Mouse (Mus musculus) forebrain, embryonic 15.5 days (tissue): ENCODE results near the gene Slc25a18. TPM values are rescaled to one million over a fixed set of nuclear protein-coding genes. Genes with fewer than 3 reads are reported as not detected.

Source experiments
- ATAC-seq: fragments of 200-750 bp; cut with Nextera tagmentation; replicated peaks from 2 replicates; pipeline ENCODE4 v1.8.0; 2017; ENCODE audit warnings: mild to moderate bottlenecking, moderate TSS enrichment, moderate library complexity
- H3K27ac ChIP-seq: fragments of 300-500 bp; sonication (generic); replicated peaks from 2 replicates; pipeline ENCODE4 v1.5.1; 2015; ENCODE audit warnings: mild to moderate bottlenecking, inconsistent platforms
- H3K27me3 ChIP-seq: fragments of 300-500 bp; sonication (generic); 2 replicates; pipeline ENCODE4 v1.6.1; 2015; ENCODE audit warnings: inconsistent platforms
- H3K36me3 ChIP-seq: fragments of 300-500 bp; sonication (generic); 2 replicates; pipeline ENCODE4 v1.6.1; 2015; ENCODE audit warnings: mild to moderate bottlenecking, inconsistent platforms
- H3K4me1 ChIP-seq: fragments of 300-500 bp; sonication (generic); 2 replicates; pipeline ENCODE4 v1.6.1; 2015; ENCODE audit warnings: inconsistent platforms
- H3K4me2 ChIP-seq: fragments of 300-500 bp; sonication (generic); replicated peaks from 2 replicates; pipeline ENCODE4 v1.6.1; 2015; ENCODE audit warnings: mild to moderate bottlenecking, inconsistent platforms
- H3K4me3 ChIP-seq: fragments of 300-500 bp; sonication (generic); 2 replicates; pipeline ENCODE4 v1.5.1; 2015; ENCODE audit warnings: mild to moderate bottlenecking, inconsistent platforms
- H3K9ac ChIP-seq: fragments of 300-500 bp; sonication (generic); replicated peaks from 2 replicates; pipeline ENCODE4 v1.6.1; 2015; ENCODE audit warnings: mild to moderate bottlenecking, inconsistent platforms
- H3K9me3 ChIP-seq: fragments of 300-500 bp; sonication (generic); 2 replicates; pipeline ENCODE4 v1.6.1; 2016; ENCODE audit warnings: inconsistent platforms
- WGBS: fragments of 180-500 bp; shearing (Covaris S2); methylation state at CpG from one replicate; pipeline ENCODE4 v1.1.7; 2015; ENCODE audit warnings: mixed read lengths; 5-methylcytosine and 5-hydroxymethylcytosine counted together
- polyA plus RNA-seq: library from polyadenylated mRNA; unstranded; fragments of >200 nt; fragmentation: Nextera tagmentation; extraction: Ambion mirVana; gene quantifications from 2 replicates; pipeline ENCODE4 v1.2.1, GENCODE M21; 2015

The Slc25a18 gene
- 1.3 and 3.2 TPM in 2 replicates for polyA plus RNA-seq

GRCm38 (mm10) chr6:120773149-120773628 is at the start of gene Slc25a18:
Gene Slc25a18 (plus strand): TSS chr6:120773578.
- H3K9me3 ChIP-seq: no peaks in the 10 kb centered on the region
- H3K4me2 ChIP-seq: no peak within 1 kb of the TSS
- H3K36me3 ChIP-seq: no peaks in the 10 kb centered on the region
- peak; percentile 88 for ATAC-seq
- 10% methylated on average over 5 of the region's 5 CpGs for WGBS
- no peak within 1 kb of the TSS for H3K4me3 ChIP-seq
- H3K9ac ChIP-seq: no peak within 1 kb of the TSS
- peak within 1 kb of the TSS; percentile 77 for H3K27ac ChIP-seq
- peaks cover 25% of the 10 kb centered on the region for H3K4me1 ChIP-seq
- H3K27me3 ChIP-seq: no peaks in the 10 kb centered on the region

- H3K27ac ChIP-seq: no peak overlapping the region
- no peaks in the 10 kb centered on the region for H3K36me3 ChIP-seq
- no peaks in the 10 kb centered on the region for H3K9me3 ChIP-seq
- no peak overlapping the region for H3K9ac ChIP-seq
- no peak overlapping the region for H3K4me2 ChIP-seq
- 44% methylated on average over 2 of the region's 2 CpGs for WGBS
- no peak for ATAC-seq
- no peaks in the 10 kb centered on the region for H3K27me3 ChIP-seq
- H3K4me3 ChIP-seq: no peak overlapping the region
- H3K4me1 ChIP-seq: no peaks in the 10 kb centered on the region
These were observed 47.4 kb upstream of the Slc25a18 start for GRCm38 (mm10) chr6:120725986-120726385.

GRCm38 (mm10) chr6:120736011-120736410 is 37.4 kb upstream of the Slc25a18 start:
- 87% methylated on average over 3 of the region's 3 CpGs for WGBS
- Histone ChIP-seq H3K9me3 (no peaks in the 10 kb centered on the region), H3K27me3 (no peaks in the 10 kb centered on the region), H3K4me1 (no peaks in the 10 kb centered on the region), H3K36me3 (peaks cover 14% of the 10 kb centered on the region; the same call in 1 of the 2 replicates), H3K4me3 (no peak overlapping the region), H3K4me2 (no peak overlapping the region), H3K9ac (no peak overlapping the region), H3K27ac (no peak overlapping the region)
- ATAC-seq: no peak

GRCm38 (mm10) chr6:120736566-120736965 is 36.8 kb upstream of the Slc25a18 start:
- Histone ChIP-seq H3K9ac (no peak overlapping the region), H3K9me3 (no peaks in the 10 kb centered on the region), H3K4me1 (no peaks in the 10 kb centered on the region), H3K4me3 (no peak overlapping the region), H3K36me3 (peaks cover 14% of the 10 kb centered on the region; the same call in 1 of the 2 replicates), H3K4me2 (no peak overlapping the region), H3K27ac (no peak overlapping the region), H3K27me3 (no peaks in the 10 kb centered on the region)
- WGBS: 80% methylated on average over 3 of the region's 3 CpGs
- ATAC-seq: peak; percentile 83

GRCm38 (mm10) chr6:120743130-120743529 is 30.2 kb upstream of the Slc25a18 start:
- Histone ChIP-seq H3K4me2 (no peak overlapping the region), H3K9ac (no peak overlapping the region)
- WGBS: 81% methylated on average over 2 of the region's 2 CpGs

GRCm38 (mm10) chr6:120744266-120744665 is 29.1 kb upstream of the Slc25a18 start:
- Histone ChIP-seq H3K27me3 (no peaks in the 10 kb centered on the region), H3K27ac (no peak overlapping the region), H3K4me1 (no peaks in the 10 kb centered on the region), H3K4me2 (no peak overlapping the region), H3K9ac (no peak overlapping the region), H3K9me3 (no peaks in the 10 kb centered on the region), H3K36me3 (no peaks in the 10 kb centered on the region), H3K4me3 (no peak overlapping the region)
- ATAC-seq: no peak
- WGBS: 91% methylated on average over 7 of the region's 7 CpGs

More at GRCm38 (mm10) chr6:120743130-120743529, 30.2 kb upstream of the Slc25a18 start:
- H3K4me3 ChIP-seq: no peak overlapping the region
- H3K9me3 ChIP-seq: no peaks in the 10 kb centered on the region
- H3K36me3 ChIP-seq: peaks cover 7% of the 10 kb centered on the region; the same call in 1 of the 2 replicates
- no peak for ATAC-seq
- H3K4me1 ChIP-seq: no peaks in the 10 kb centered on the region
- no peaks in the 10 kb centered on the region for H3K27me3 ChIP-seq
- no peak overlapping the region for H3K27ac ChIP-seq

GRCm38 (mm10) chr6:120746416-120746815 is 27.0 kb upstream of the Slc25a18 start:
- Histone ChIP-seq H3K27ac (no peak overlapping the region), H3K4me2 (no peak overlapping the region), H3K27me3 (no peaks in the 10 kb centered on the region), H3K9me3 (no peaks in the 10 kb centered on the region), H3K4me3 (no peak overlapping the region), H3K36me3 (peaks cover 3% of the 10 kb centered on the region; the same call in 1 of the 2 replicates), H3K9ac (no peak overlapping the region), H3K4me1 (no peaks in the 10 kb centered on the region)
- WGBS: 95% methylated on average over 2 of the region's 2 CpGs
- no peak for ATAC-seq

GRCm38 (mm10) chr6:120761151-120761550 is 12.2 kb upstream of the Slc25a18 start:
- no peak for ATAC-seq
- no peak overlapping the region for H3K4me2 ChIP-seq
- no peaks in the 10 kb centered on the region for H3K9me3 ChIP-seq
- H3K36me3 ChIP-seq: peaks cover 52% of the 10 kb centered on the region
- no peak overlapping the region for H3K4me3 ChIP-seq
- H3K9ac ChIP-seq: no peak overlapping the region
- 85% methylated on average over 2 of the region's 2 CpGs for WGBS
- H3K4me1 ChIP-seq: no peaks in the 10 kb centered on the region
- H3K27ac ChIP-seq: no peak overlapping the region
- H3K27me3 ChIP-seq: no peaks in the 10 kb centered on the region

- Histone ChIP-seq H3K4me3 (no peak overlapping the region), H3K4me1 (peaks cover 25% of the 10 kb centered on the region), H3K9me3 (no peaks in the 10 kb centered on the region), H3K9ac (no peak overlapping the region), H3K36me3 (peaks cover 11% of the 10 kb centered on the region; the same call in 1 of the 2 replicates), H3K27me3 (no peaks in the 10 kb centered on the region), H3K27ac (no peak overlapping the region), H3K4me2 (no peak overlapping the region)
- 98% methylated on average over 1 of the region's 1 CpGs for WGBS
- ATAC-seq: no peak
These were observed 3.4 kb upstream of the Slc25a18 start for GRCm38 (mm10) chr6:120769972-120770371.

- Histone ChIP-seq H3K9me3 (no peaks in the 10 kb centered on the region), H3K27ac (no peak overlapping the region), H3K4me3 (no peak overlapping the region), H3K4me1 (peaks cover 25% of the 10 kb centered on the region), H3K4me2 (no peak overlapping the region), H3K9ac (no peak overlapping the region), H3K27me3 (no peaks in the 10 kb centered on the region), H3K36me3 (peaks cover 6% of the 10 kb centered on the region; the same call in 1 of the 2 replicates)
- WGBS: 81% methylated on average over 1 of the region's 1 CpGs
- ATAC-seq: no peak
These were observed 2.0 kb upstream of the Slc25a18 start for GRCm38 (mm10) chr6:120771366-120771765.

GRCm38 (mm10) chr6:120772025-120772424 is 1.4 kb upstream of the Slc25a18 start:
- no peaks in the 10 kb centered on the region for H3K27me3 ChIP-seq
- peaks cover 1% of the 10 kb centered on the region; the same call in 1 of the 2 replicates for H3K36me3 ChIP-seq
- no peaks in the 10 kb centered on the region for H3K9me3 ChIP-seq
- no peak for ATAC-seq
- H3K27ac ChIP-seq: 0 out of 2 replicates have a peak overlapping the region, but pooled peaks have one; percentile 77
- no peak overlapping the region for H3K4me3 ChIP-seq
- H3K4me2 ChIP-seq: no peak overlapping the region
- peaks cover 25% of the 10 kb centered on the region for H3K4me1 ChIP-seq
- H3K9ac ChIP-seq: no peak overlapping the region

- WGBS: 43% methylated on average over 6 of the region's 6 CpGs
- H3K27me3 ChIP-seq: no peaks in the 10 kb centered on the region
- no peak overlapping the region for H3K9ac ChIP-seq
- no peak overlapping the region for H3K4me3 ChIP-seq
- no peak overlapping the region for H3K4me2 ChIP-seq
- H3K4me1 ChIP-seq: peaks cover 25% of the 10 kb centered on the region
- H3K36me3 ChIP-seq: no peaks in the 10 kb centered on the region
- no peaks in the 10 kb centered on the region for H3K9me3 ChIP-seq
- peak; percentile 66; the same call in 1 of the 2 replicates for ATAC-seq
- peak overlapping the region; percentile 77; the same call in 1 of the 2 replicates for H3K27ac ChIP-seq
These were observed 385 bp downstream of the Slc25a18 start for GRCm38 (mm10) chr6:120773763-120774162.

- 89% methylated on average over 3 of the region's 3 CpGs for WGBS
- H3K36me3 ChIP-seq: no peaks in the 10 kb centered on the region
- no peak overlapping the region for H3K4me3 ChIP-seq
- no peak overlapping the region for H3K27ac ChIP-seq
- no peaks in the 10 kb centered on the region for H3K27me3 ChIP-seq
- ATAC-seq: no peak
- peaks cover 25% of the 10 kb centered on the region for H3K4me1 ChIP-seq
- H3K9me3 ChIP-seq: no peaks in the 10 kb centered on the region
- H3K9ac ChIP-seq: no peak overlapping the region
- H3K4me2 ChIP-seq: no peak overlapping the region
These were observed 2.9 kb downstream of the Slc25a18 start for GRCm38 (mm10) chr6:120776286-120776685.
